Mouse (Mus musculus) thymus, adult 2 months (tissue): ENCODE results near the gene Papolb. TPM values are rescaled to one million over a fixed set of nuclear protein-coding genes. Genes with fewer than 3 reads are reported as not detected.

Experiments
- DNase-seq: peaks from one replicate; pipeline ENCODE4 v3.0.0; 2021
- H3K27ac ChIP-seq: fragments of 200-500 bp; 2 replicates; pipeline ENCODE4 v1.5.1; 2012; ENCODE audit warnings: low read length, control low read depth; ENCODE audit not compliant: control insufficient read depth, insufficient read depth
- H3K27me3 ChIP-seq: fragments of 200-500 bp; 2 replicates; pipeline ENCODE4 v1.6.1; 2012; ENCODE audit warnings: mild to moderate bottlenecking, low read length, moderate library complexity, mixed read lengths; ENCODE audit not compliant: control insufficient read depth, insufficient read depth
- H3K36me3 ChIP-seq: fragments of 200-500 bp; 2 replicates; pipeline ENCODE4 v1.6.1; 2012; ENCODE audit warnings: mild to moderate bottlenecking, low read length, moderate library complexity; ENCODE audit not compliant: control insufficient read depth, insufficient read depth
- H3K4me1 ChIP-seq: fragments of 200-500 bp; replicated peaks from 2 replicates; pipeline ENCODE4 v1.6.1; 2012; ENCODE audit warnings: low read length; ENCODE audit not compliant: control insufficient read depth, insufficient read depth
- H3K4me3 ChIP-seq: fragments of 200-500 bp; 2 replicates; pipeline ENCODE4 v1.5.1; 2012; ENCODE audit warnings: mild to moderate bottlenecking, low read length, control low read depth, moderate library complexity; ENCODE audit not compliant: control insufficient read depth, insufficient read depth
- CTCF ChIP-seq: fragments of 200-500 bp; IDR thresholded peaks from 2 replicates; pipeline ENCODE4 v1.5.1; 2012; ENCODE audit warnings: mild to moderate bottlenecking, control low read depth, low read length, moderate library complexity, borderline replicate concordance; ENCODE audit not compliant: control insufficient read depth, poor library complexity, insufficient read depth; ENCODE audit errors: extremely low read depth
- POLR2A ChIP-seq: fragments of 200-500 bp; IDR thresholded peaks from 2 replicates; pipeline ENCODE4 v1.6.1; 2012; ENCODE audit warnings: mild to moderate bottlenecking, low read length, control low read depth, moderate library complexity; ENCODE audit not compliant: control insufficient read depth, poor library complexity, insufficient read depth; ENCODE audit errors: extremely low read depth
- WGBS: fragments of 180-500 bp; shearing (Covaris S2); methylation state at CpG from one replicate; pipeline ENCODE4 v1.1.7; 2018; 5-methylcytosine and 5-hydroxymethylcytosine counted together
- polyA plus RNA-seq: library from polyadenylated mRNA; depleted of rRNA; stranded (reverse); fragments of >200 nt; gene quantifications from 2 replicates; pipeline ENCODE4 v1.2.3, GENCODE M21; 2012; rRNA removed

Gene Papolb
- polyA plus RNA-seq, 1 experiment, result 0.04 TPM

GRCm38 (mm10) chr5:142477346-142477745 is 52.5 kb downstream of the Papolb start:
- no peaks in the 10 kb centered on the region for H3K4me1 ChIP-seq
- H3K36me3 ChIP-seq, result no peaks in the 10 kb centered on the region
- H3K27me3 ChIP-seq, result no peaks in the 10 kb centered on the region
- 97% methylated on average over 12 of the region's 12 CpGs for WGBS
- TF ChIP-seq CTCF (no peak), POLR2A (no peak)
- H3K4me3 ChIP-seq, result no peak overlapping the region
- no peak for DNase-seq
- no peak overlapping the region for H3K27ac ChIP-seq

Other genes starting within 250 kb of the Papolb start
- 27.9 and 33.7 TPM in 2 replicates for gene Foxk1, start 128.6 kb downstream of the Papolb start, polyA plus RNA-seq
- 75.2 and 87.1 TPM in 2 replicates for gene Ap5z1, start 66.1 kb downstream of the Papolb start, polyA plus RNA-seq
- gene Radil, start 21.0 kb upstream of the Papolb start, polyA plus RNA-seq, result 1.7 and 1.9 TPM in 2 replicates
- gene Mmd2, start 78.7 kb upstream of the Papolb start, polyA plus RNA-seq, result 0.20 and 0.54 TPM in 2 replicates
- gene Wipi2, start 97.6 kb upstream of the Papolb start, polyA plus RNA-seq, result 54.4 and 65.6 TPM in 2 replicates
- gene Slc29a4, start 162.4 kb upstream of the Papolb start, polyA plus RNA-seq, result 1.2 and 1.5 TPM in 2 replicates